Mouse (Mus musculus) embryonic facial prominence, embryonic 14.5 days (tissue): Measurements from ENCODE around the gene Sept5. TPM values are rescaled to one million over a fixed set of nuclear protein-coding genes. Genes with fewer than 3 reads are reported as not detected.
A peak's percentile ranks its signal among the peaks of the same experiment; 100 is the strongest.

Source experiments
- ATAC-seq: fragments of 200-750 bp; cut with Nextera tagmentation; 2 replicates; pipeline ENCODE4 v1.8.0; 2017; ENCODE audit warnings: low read depth, moderate number of reproducible peaks, moderate TSS enrichment
- DNase-seq: peaks from one replicate; pipeline ENCODE4 v3.0.0-alpha.2; 2015; ENCODE audit warnings: low spot score
- H3K27ac ChIP-seq: fragments of 300-500 bp; sonication (generic); replicated peaks from 2 replicates; pipeline ENCODE4 v1.5.1; 2014; ENCODE audit warnings: low read depth, mild to moderate bottlenecking, low read length, moderate library complexity
- H3K27me3 ChIP-seq: fragments of 300-500 bp; sonication (generic); replicated peaks from 2 replicates; pipeline ENCODE4 v1.6.1; 2014; ENCODE audit warnings: low read length; ENCODE audit not compliant: control insufficient read depth, insufficient read depth
- H3K36me3 ChIP-seq: fragments of 300-500 bp; sonication (generic); 2 replicates; pipeline ENCODE4 v1.6.1; 2014; ENCODE audit warnings: low read length, mixed read lengths; ENCODE audit not compliant: control insufficient read depth, insufficient read depth
- H3K4me1 ChIP-seq: fragments of 300-500 bp; sonication (generic); 2 replicates; pipeline ENCODE4 v1.6.1; 2014; ENCODE audit warnings: antibody characterized with exemption, low read length; ENCODE audit not compliant: control insufficient read depth, insufficient read depth
- H3K4me2 ChIP-seq: fragments of 300-500 bp; sonication (generic); 2 replicates; pipeline ENCODE4 v1.6.1; 2014; ENCODE audit warnings: low read depth, mild to moderate bottlenecking, low read length, moderate library complexity, mixed read lengths
- H3K4me3 ChIP-seq: fragments of 300-500 bp; sonication (generic); 2 replicates; pipeline ENCODE4 v1.5.1; 2014; ENCODE audit warnings: low read depth, mild to moderate bottlenecking, low read length
- H3K9ac ChIP-seq: fragments of 300-500 bp; sonication (generic); 2 replicates; pipeline ENCODE4 v1.6.1; 2014; ENCODE audit warnings: low read depth, mild to moderate bottlenecking, low read length, moderate library complexity, mixed read lengths
- H3K9me3 ChIP-seq: fragments of 300-500 bp; sonication (generic); 2 replicates; pipeline ENCODE4 v1.6.1; 2016; ENCODE audit warnings: low read length; ENCODE audit not compliant: control insufficient read depth
- WGBS: fragments of 180-500 bp; shearing (Covaris S2); extraction: QIAGEN DNeasy Blood & Tissue Kit; methylation state at CpG from one replicate; pipeline ENCODE4 v1.1.7; 2014; 5-methylcytosine and 5-hydroxymethylcytosine counted together
- polyA plus RNA-seq: library from polyadenylated mRNA; unstranded; fragments of >200 nt; fragmentation: Nextera tagmentation; extraction: Ambion mirVana; gene quantifications from 2 replicates; pipeline ENCODE4 v1.2.1, GENCODE M21; 2014

Gene Sept5
- polyA plus RNA-seq: 34.1 and 43.5 TPM in 2 replicates

DNA sequence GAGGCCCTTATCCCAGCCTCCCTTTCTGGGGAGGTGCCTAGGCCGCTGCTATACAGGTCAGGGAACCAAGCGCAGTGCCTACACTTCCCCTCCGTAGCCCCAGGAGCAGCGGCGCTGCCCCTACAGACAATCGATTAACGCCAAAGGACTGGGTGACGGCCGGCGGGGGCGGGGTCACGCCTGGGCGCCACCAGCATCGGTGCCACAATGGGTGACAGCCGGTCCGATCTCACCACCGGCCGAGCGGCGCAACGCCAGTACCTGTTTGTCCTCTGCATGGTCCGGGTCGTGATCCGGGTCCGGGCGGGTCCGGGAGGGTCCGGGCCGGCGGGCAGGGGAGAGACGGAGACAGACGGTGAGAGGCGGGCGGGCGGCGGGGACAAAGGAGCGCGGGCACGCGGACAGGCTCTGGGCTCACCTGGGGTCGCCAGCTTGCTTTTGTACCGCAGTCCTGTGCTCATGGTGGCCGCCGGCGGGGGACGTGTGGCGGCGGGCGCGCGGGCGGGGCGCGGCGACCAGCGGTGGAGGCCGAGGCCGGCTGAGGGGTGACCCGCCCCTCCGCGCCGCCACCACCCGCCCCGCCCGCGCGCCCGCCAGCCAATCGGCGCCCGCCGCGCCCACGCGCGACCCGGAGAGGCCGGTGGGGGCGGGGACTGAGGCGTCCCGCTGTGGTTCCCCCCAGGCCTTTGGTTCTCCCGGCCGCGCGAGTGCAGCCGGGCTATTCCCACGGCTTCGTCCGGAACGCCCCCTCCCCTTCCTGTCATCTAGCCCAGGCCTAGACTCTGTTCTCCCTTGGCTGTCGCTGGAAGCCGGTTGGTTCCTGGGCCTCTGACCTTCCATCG lies at the start of gene Sept5:
Gene Sept5 (minus strand): TSS at position 565 of the 842 bp plus-strand sequence.
- ATAC-seq (peak; percentile 48), DNase-seq (peak; percentile 72)
- Histone ChIP-seq H3K4me3 (peak within 1 kb of the TSS; percentile 82), H3K27ac (peak within 1 kb of the TSS; percentile 63), H3K36me3 (peaks cover 6% of the 10 kb centered on the region; the same call in 1 of the 2 replicates), H3K4me2 (peak within 1 kb of the TSS; percentile 75), H3K9ac (peak within 1 kb of the TSS; percentile 88), H3K4me1 (peaks cover 30% of the 10 kb centered on the region), H3K27me3 (peaks cover 15% of the 10 kb centered on the region), H3K9me3 (no peaks in the 10 kb centered on the region)
- 1% methylated on average over 25 of the region's 93 CpGs for WGBS

DNA sequence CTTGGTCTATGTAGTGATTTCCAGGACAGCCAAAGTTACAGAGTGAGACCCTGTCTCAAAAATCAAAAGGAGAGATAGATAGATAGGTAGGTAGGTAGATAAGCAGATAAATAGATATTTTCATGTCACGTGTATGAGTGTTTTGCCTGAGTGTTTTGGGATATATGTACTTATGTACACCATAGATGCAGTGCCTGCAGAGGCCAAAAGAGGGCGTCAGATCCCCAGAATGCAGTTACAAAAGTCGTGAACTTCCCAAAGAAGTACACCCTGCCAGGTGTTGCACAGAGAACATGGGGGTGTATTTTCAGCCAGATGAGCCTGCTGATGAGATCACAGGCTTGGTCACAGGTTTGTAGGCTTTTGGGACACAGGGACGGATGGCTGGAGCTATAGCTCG lies 49.4 kb upstream of the Sept5 start:
- ATAC-seq (no peak), DNase-seq (no peak)
- H3K9me3 ChIP-seq: no peaks in the 10 kb centered on the region
- no peaks in the 10 kb centered on the region for H3K27me3 ChIP-seq
- WGBS: 52% methylated on average over 5 of the region's 5 CpGs
- H3K36me3 ChIP-seq: no peaks in the 10 kb centered on the region
- no peaks in the 10 kb centered on the region for H3K4me1 ChIP-seq
- H3K27ac ChIP-seq: no peak overlapping the region
- no peak overlapping the region for H3K4me3 ChIP-seq
- H3K4me2 ChIP-seq: no peak overlapping the region
- no peak overlapping the region for H3K9ac ChIP-seq

DNA sequence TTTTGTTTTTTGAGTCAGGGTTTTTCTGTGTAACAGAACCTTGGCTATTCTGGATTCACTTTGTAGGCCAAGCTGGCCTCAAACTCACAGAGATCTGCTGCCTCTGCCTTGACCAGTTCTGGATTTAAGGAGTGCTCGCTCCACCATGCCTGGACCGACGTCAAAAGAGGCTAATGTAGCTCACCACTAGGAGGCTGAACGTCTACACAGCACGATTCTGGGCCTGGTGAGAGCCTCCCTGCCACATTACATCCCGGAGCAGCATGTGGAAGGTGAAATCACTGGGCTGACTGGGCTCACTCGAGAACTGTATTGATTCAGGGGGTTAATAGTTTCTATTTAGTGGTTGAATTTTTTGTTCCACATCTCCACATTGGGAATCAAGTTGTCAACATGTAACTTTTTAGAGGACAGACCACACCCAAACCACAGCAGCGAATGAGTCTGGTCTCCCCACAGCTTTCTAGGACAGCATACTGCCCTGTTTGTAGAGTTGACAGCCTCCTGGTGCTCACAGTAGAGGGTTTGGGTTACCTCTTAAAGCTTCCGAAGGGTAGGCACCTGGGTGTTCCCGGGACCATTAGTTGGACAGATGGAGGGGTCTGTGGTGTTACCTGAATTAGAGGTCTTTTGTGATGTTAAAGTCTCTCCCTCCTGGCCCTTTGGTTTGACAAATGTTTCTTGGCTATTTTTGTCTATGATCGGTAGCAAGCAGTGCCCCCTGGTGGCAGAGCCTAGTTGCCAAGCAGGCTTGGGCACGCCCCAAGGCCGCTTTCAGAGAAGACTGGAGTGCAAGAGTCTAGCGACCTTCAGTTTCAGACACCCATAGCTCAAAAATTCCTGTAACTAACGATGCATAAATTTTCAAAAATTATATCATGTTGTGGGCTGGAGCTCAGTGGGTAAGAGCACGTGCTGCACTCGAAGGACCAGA lies 48.3 kb upstream of the Sept5 start:
- H3K27me3 ChIP-seq: no peaks in the 10 kb centered on the region
- H3K4me2 ChIP-seq: no peak overlapping the region
- no peak overlapping the region for H3K27ac ChIP-seq
- 34% methylated on average over 17 of the region's 17 CpGs for WGBS
- DNase-seq (peak; percentile 67), ATAC-seq (0 out of 2 replicates have a peak, but pooled peaks have one; percentile 41)
- no peak overlapping the region for H3K9ac ChIP-seq
- H3K4me1 ChIP-seq: no peaks in the 10 kb centered on the region
- no peak overlapping the region for H3K4me3 ChIP-seq
- no peaks in the 10 kb centered on the region for H3K9me3 ChIP-seq
- H3K36me3 ChIP-seq: no peaks in the 10 kb centered on the region

DNA sequence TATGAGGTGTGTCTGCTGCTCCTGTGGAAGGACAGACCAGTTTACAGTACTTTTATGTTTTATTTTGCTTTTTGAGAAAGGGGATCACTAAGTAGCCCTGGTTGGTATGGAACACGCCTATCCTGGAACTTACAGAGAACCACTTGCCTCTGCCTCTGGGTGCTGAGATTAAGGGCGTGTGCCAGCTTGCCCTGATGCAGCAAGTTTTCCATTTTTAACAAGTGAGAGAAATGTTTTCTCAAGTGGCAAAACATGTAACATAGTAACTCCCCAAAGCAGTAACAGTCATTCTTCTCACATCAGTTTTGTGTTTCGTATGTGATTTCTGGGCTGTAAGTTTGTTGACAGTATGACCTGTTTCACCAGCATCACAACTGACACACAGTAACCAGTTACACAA lies 43.3 kb upstream of the Sept5 start:
- DNase-seq: no peak
- Histone ChIP-seq H3K4me1 (no peaks in the 10 kb centered on the region), H3K4me2 (no peak overlapping the region), H3K27ac (no peak overlapping the region), H3K4me3 (no peak overlapping the region), H3K36me3 (no peaks in the 10 kb centered on the region), H3K9ac (no peak overlapping the region), H3K9me3 (no peaks in the 10 kb centered on the region), H3K27me3 (no peaks in the 10 kb centered on the region)
- 67% methylated on average over 3 of the region's 3 CpGs for WGBS
- ATAC-seq: no peak

DNA sequence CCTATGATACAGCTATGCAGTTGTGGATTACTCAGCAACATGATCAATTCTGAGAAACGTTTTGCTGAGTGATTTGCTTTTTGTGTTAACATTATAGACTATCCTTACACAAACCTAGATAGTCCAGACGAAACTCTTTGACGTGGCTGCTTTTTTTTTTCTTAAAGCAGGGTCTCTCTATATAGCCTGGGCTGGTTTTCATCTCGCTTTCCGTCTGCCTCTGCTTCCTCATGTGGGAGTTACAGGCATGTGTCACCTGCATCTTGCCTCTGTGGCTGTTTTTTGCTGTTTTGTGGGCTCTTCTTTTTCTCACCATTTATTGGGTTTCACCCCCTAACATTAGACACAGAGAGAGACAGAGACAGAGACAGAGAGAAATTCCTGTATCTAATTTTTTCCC lies 42.3 kb upstream of the Sept5 start:
- no peaks in the 10 kb centered on the region for H3K36me3 ChIP-seq

DNA sequence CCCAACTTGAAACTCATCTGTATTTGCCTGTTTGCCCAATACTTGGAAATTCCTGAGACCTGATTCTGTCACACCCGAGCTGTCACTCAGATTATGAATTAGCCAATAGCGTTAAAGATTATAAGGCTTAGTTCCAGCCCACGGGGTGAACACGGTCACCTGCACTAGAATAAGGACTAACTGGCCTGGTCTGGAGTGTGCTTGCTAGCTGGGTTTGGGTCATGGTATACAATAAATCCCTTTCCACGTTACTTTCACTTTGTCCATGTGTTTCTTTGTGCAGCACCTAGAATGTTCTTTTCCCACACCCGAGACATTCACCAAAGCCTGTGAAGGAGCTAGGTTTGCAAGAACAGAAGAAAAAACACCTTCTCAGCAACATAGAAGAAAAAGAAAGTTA lies 40.2 kb upstream of the Sept5 start:
- ATAC-seq: no peak
- Histone ChIP-seq H3K36me3 (no peaks in the 10 kb centered on the region), H3K4me3 (no peak overlapping the region), H3K9ac (no peak overlapping the region), H3K4me2 (no peak overlapping the region), H3K27me3 (no peaks in the 10 kb centered on the region), H3K4me1 (no peaks in the 10 kb centered on the region), H3K27ac (no peak overlapping the region), H3K9me3 (no peaks in the 10 kb centered on the region)
- 70% methylated on average over 6 of the region's 6 CpGs for WGBS
- DNase-seq: no peak

More for the DNA sequence above, 42.3 kb upstream of the Sept5 start:
- H3K4me3 ChIP-seq: no peak overlapping the region
- no peak for ATAC-seq
- H3K4me2 ChIP-seq: no peak overlapping the region
- no peak for DNase-seq
- no peaks in the 10 kb centered on the region for H3K9me3 ChIP-seq
- no peak overlapping the region for H3K27ac ChIP-seq
- WGBS: 56% methylated on average over 5 of the region's 5 CpGs
- no peaks in the 10 kb centered on the region for H3K4me1 ChIP-seq
- no peaks in the 10 kb centered on the region for H3K27me3 ChIP-seq
- no peak overlapping the region for H3K9ac ChIP-seq

DNA sequence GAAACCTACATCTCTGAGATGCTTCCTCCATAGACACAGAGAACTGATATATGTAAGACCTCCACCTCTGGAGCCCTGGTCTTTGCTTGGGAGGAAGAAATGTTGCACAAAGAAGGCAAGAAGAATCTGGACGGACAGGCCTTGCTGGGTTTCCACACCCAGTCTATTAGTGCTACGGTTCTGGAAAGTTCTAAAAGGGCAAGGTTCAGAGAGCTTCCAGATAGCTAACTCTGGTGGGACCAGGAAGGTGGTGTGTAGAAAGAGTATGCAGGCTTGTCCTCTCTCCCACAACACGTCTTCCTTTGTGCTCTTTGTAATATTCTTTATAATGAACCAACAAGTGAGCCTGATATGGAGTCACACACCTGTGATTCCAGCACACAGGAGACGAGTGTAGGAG lies 28.8 kb upstream of the Sept5 start:
- no peak for ATAC-seq
- 64% methylated on average over 4 of the region's 4 CpGs for WGBS
- Histone ChIP-seq H3K4me2 (no peak overlapping the region), H3K27ac (no peak overlapping the region), H3K4me3 (no peak overlapping the region), H3K9ac (no peak overlapping the region), H3K27me3 (no peaks in the 10 kb centered on the region), H3K4me1 (no peaks in the 10 kb centered on the region), H3K36me3 (no peaks in the 10 kb centered on the region), H3K9me3 (no peaks in the 10 kb centered on the region)
- no peak for DNase-seq

DNA sequence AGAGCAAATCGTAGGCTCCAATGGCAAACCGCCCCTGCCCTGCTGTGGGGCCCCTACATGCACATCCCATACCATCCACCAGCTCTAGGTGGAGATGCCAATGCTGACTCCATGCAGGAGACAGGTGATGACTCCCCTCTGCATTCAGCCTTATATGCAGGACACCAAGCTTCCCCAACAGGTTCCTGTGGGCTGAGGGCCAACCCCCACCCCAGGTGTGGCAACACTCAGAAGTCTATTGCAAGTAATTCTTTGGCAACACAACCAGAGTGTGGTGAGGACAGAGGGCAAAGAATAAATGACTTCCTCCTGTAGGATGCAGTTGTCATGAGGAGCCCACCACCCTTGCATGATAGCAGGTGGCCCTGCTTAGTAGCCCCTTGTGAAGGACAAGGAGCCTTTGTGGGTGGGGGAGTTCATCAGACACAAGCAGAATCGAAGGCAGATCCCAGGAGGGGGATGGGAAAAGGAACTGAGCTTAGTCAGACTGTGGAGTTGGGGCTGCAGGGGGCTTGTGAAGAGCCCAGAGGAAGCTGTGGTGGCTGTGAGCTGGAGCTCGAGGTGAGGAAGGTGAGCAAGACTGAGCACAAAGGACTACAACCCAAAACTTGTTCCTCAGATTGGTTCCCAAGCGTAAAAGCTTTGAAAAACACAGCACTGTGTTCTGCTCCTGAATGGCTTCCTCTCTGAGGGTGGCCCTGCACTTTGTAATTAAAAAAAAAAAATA lies 25.8 kb upstream of the Sept5 start:
- no peaks in the 10 kb centered on the region for H3K4me1 ChIP-seq
- WGBS: 58% methylated on average over 5 of the region's 5 CpGs
- H3K27me3 ChIP-seq: no peaks in the 10 kb centered on the region
- no peak overlapping the region for H3K4me2 ChIP-seq
- no peaks in the 10 kb centered on the region for H3K36me3 ChIP-seq
- no peaks in the 10 kb centered on the region for H3K9me3 ChIP-seq
- no peak for DNase-seq
- no peak overlapping the region for H3K9ac ChIP-seq
- no peak overlapping the region for H3K27ac ChIP-seq
- H3K4me3 ChIP-seq: no peak overlapping the region
- no peak for ATAC-seq
